Mouse (Mus musculus): ENCODE measurements around the gene Heatr4.
A peak's percentile ranks its signal among the peaks of the same experiment; 100 is the strongest.

The Heatr4 gene

GRCm38 (mm10) chr12:83998341-83999107, 13.9 kb upstream of the Heatr4 start:
- DNase-seq (ENCODE audit: extremely low spot score, low read depth, low spot score): no peak

GRCm38 (mm10) chr12:83997221-83997620, 12.6 kb upstream of the Heatr4 start:
- no peak for DNase-seq (ENCODE audit: extremely low spot score, low read depth, low spot score)

- DNase-seq (ENCODE audit: extremely low spot score, low read depth, low spot score): no peak
These were observed 4.7 kb upstream of the Heatr4 start for GRCm38 (mm10) chr12:83989378-83989777.

GRCm38 (mm10) chr12:83988483-83988882, 3.8 kb upstream of the Heatr4 start:
- DNase-seq (ENCODE audit: extremely low spot score, low read depth, low spot score): no peak

- DNase-seq (ENCODE audit: extremely low spot score, low read depth, low spot score): peak; percentile 56
These were observed 3.2 kb upstream of the Heatr4 start, which contains the start of gene Acot2 for GRCm38 (mm10) chr12:83987583-83988441. TSS of gene Acot2 (plus strand) at chr12:83987861.

- DNase-seq (ENCODE audit: extremely low spot score, low read depth, low spot score): no peak
These were observed 2.6 kb upstream of the Heatr4 start for GRCm38 (mm10) chr12:83987242-83987582.

GRCm38 (mm10) chr12:83981615-83982014, 3.0 kb downstream of the Heatr4 start:
- no peak for DNase-seq (ENCODE audit: extremely low spot score, low read depth, low spot score)

- DNase-seq (ENCODE audit: extremely low spot score, low read depth, low spot score): no peak
These were observed 5.8 kb downstream of the Heatr4 start for GRCm38 (mm10) chr12:83978862-83979261.

GRCm38 (mm10) chr12:83972117-83972516, 12.5 kb downstream of the Heatr4 start:
- no peak for DNase-seq (ENCODE audit: extremely low spot score, low read depth, low spot score)

GRCm38 (mm10) chr12:83965235-83965634, 19.4 kb downstream of the Heatr4 start:
- DNase-seq (ENCODE audit: extremely low spot score, low read depth, low spot score): no peak

GRCm38 (mm10) chr12:83958278-83958677, 26.4 kb downstream of the Heatr4 start:
- no peak for DNase-seq (ENCODE audit: extremely low spot score, low read depth, low spot score)

GRCm38 (mm10) chr12:83951711-83952575, 32.7 kb downstream of the Heatr4 start:
- no peak for DNase-seq (ENCODE audit: extremely low spot score, low read depth, low spot score)

GRCm38 (mm10) chr12:83950840-83951701, 33.6 kb downstream of the Heatr4 start:
- no peak for DNase-seq (ENCODE audit: extremely low spot score, low read depth, low spot score)

- DNase-seq (ENCODE audit: extremely low spot score, low read depth, low spot score): no peak
These were observed 34.2 kb downstream of the Heatr4 start, which contains the start of gene Riox1 for GRCm38 (mm10) chr12:83950493-83950839. TSS of gene Riox1 (plus strand) at chr12:83950608.

- no peak for DNase-seq (ENCODE audit: extremely low spot score, low read depth, low spot score)
These were observed 34.7 kb downstream of the Heatr4 start for GRCm38 (mm10) chr12:83949776-83950492.

GRCm38 (mm10) chr12:83949043-83949442, 35.6 kb downstream of the Heatr4 start:
- no peak for DNase-seq (ENCODE audit: extremely low spot score, low read depth, low spot score)

- no peak for DNase-seq (ENCODE audit: extremely low spot score, low read depth, low spot score)
These were observed 37.3 kb downstream of the Heatr4 start for GRCm38 (mm10) chr12:83947260-83947811.

- DNase-seq (ENCODE audit: extremely low spot score, low read depth, low spot score): no peak
These were observed 42.7 kb downstream of the Heatr4 start for GRCm38 (mm10) chr12:83941938-83942337.

GRCm38 (mm10) chr12:83940031-83940430, 44.6 kb downstream of the Heatr4 start:
- DNase-seq (ENCODE audit: extremely low spot score, low read depth, low spot score): no peak

All from hindlimb bud, embryonic 11.5 days (tissue).